Mouse (Mus musculus): Measurements from ENCODE around the gene Stk39. TPM values are rescaled to one million over a fixed set of nuclear protein-coding genes. Genes with fewer than 3 reads are reported as not detected.
A peak's percentile ranks its signal among the peaks of the same experiment; 100 is the strongest.

Gene Stk39
- polyA plus RNA-seq, 1 experiment from 2014 or later: 26.9 TPM

GRCm38 (mm10) chr2:68346606-68347237 is 125.3 kb downstream of the Stk39 start:
- Histone ChIP-seq H3K9ac (ENCODE audit: low read depth, low read length) (no peak overlapping the region), H3K4me2 (ENCODE audit: low read depth, low read length) (no peak overlapping the region), H3K4me1 (ENCODE audit: control insufficient read depth, insufficient read depth, low read length) (no peaks in the 10 kb centered on the region), H3K9me3 (ENCODE audit: control insufficient read depth, low read length) (no peaks in the 10 kb centered on the region), H3K4me3 (ENCODE audit: low read depth, low read length) (no peak overlapping the region), H3K36me3 (ENCODE audit: control insufficient read depth, insufficient read depth, low read length) (no peaks in the 10 kb centered on the region), H3K27me3 (replicated peaks; ENCODE audit: control insufficient read depth, insufficient read depth, low read length) (no peaks in the 10 kb centered on the region), H3K27ac (replicated peaks; ENCODE audit: low read depth, low read length) (no peak overlapping the region)
- DNase-seq (ENCODE audit: low spot score) (no peak), ATAC-seq (ENCODE audit: low read depth) (no peak)
- WGBS: 58% methylated on average over 7 of the region's 8 CpGs

GRCm38 (mm10) chr2:68345269-68345668 is 126.8 kb downstream of the Stk39 start:
- no peaks in the 10 kb centered on the region for H3K27me3 ChIP-seq (replicated peaks; ENCODE audit: control insufficient read depth, insufficient read depth, low read length)
- no peaks in the 10 kb centered on the region for H3K36me3 ChIP-seq (ENCODE audit: control insufficient read depth, insufficient read depth, low read length)
- WGBS: 87% methylated on average over 9 of the region's 9 CpGs
- DNase-seq (ENCODE audit: low spot score) (peak; percentile 22), ATAC-seq (ENCODE audit: low read depth) (peak; percentile 35; the same call in 1 of the 2 replicates)
- H3K4me2 ChIP-seq (ENCODE audit: low read depth, low read length): no peak overlapping the region
- no peak overlapping the region for H3K9ac ChIP-seq (ENCODE audit: low read depth, low read length)
- no peak overlapping the region for H3K4me3 ChIP-seq (ENCODE audit: low read depth, low read length)
- no peaks in the 10 kb centered on the region for H3K4me1 ChIP-seq (ENCODE audit: control insufficient read depth, insufficient read depth, low read length)
- no peaks in the 10 kb centered on the region for H3K9me3 ChIP-seq (ENCODE audit: control insufficient read depth, low read length)
- H3K27ac ChIP-seq (replicated peaks; ENCODE audit: low read depth, low read length): no peak overlapping the region

GRCm38 (mm10) chr2:68343751-68344150 is 128.3 kb downstream of the Stk39 start:
- WGBS: 89% methylated on average over 4 of the region's 4 CpGs

DNA sequence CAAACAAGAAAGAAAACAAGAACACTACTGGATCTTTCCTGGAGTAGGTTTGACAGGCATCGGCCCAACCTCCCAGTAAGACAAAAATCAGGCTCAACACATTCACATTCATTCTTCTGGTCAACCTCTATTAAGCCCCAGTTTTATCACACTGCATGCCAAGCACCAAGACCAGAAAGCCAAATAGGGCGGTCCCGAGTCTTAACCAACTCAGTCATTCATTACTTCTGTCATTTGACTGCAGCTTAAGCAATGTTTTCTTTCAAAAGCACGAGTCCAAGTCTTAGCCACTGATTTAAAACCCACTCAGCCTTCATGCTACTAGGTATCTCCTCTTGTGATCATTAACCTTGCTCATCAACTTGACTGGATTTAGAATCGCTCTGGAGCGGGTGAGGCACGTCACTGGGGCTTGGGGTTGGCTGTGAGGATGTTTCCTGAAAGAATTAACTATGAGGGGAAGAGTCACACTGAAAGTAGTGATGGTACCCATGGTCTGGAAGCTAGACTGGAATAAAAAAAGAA is 129.9 kb downstream of the Stk39 start:
- Histone ChIP-seq H3K9me3 (ENCODE audit: control insufficient read depth, low read length) (no peaks in the 10 kb centered on the region), H3K4me1 (ENCODE audit: control insufficient read depth, insufficient read depth, low read length) (no peaks in the 10 kb centered on the region), H3K27ac (replicated peaks; ENCODE audit: low read depth, low read length) (no peak overlapping the region), H3K4me2 (ENCODE audit: low read depth, low read length) (no peak overlapping the region), H3K4me3 (ENCODE audit: low read depth, low read length) (no peak overlapping the region), H3K27me3 (replicated peaks; ENCODE audit: control insufficient read depth, insufficient read depth, low read length) (no peaks in the 10 kb centered on the region), H3K9ac (ENCODE audit: low read depth, low read length) (no peak overlapping the region), H3K36me3 (ENCODE audit: control insufficient read depth, insufficient read depth, low read length) (no peaks in the 10 kb centered on the region)
- WGBS: 94% methylated on average over 7 of the region's 7 CpGs
- DNase-seq (ENCODE audit: low spot score) (no peak), ATAC-seq (ENCODE audit: low read depth) (no peak)

More at GRCm38 (mm10) chr2:68343751-68344150, 128.3 kb downstream of the Stk39 start:
- ATAC-seq (ENCODE audit: low read depth) (no peak), DNase-seq (ENCODE audit: low spot score) (no peak)
- no peak overlapping the region for H3K4me2 ChIP-seq (ENCODE audit: low read depth, low read length)
- no peak overlapping the region for H3K9ac ChIP-seq (ENCODE audit: low read depth, low read length)
- H3K9me3 ChIP-seq (ENCODE audit: control insufficient read depth, low read length): no peaks in the 10 kb centered on the region
- H3K4me3 ChIP-seq (ENCODE audit: low read depth, low read length): no peak overlapping the region
- H3K27ac ChIP-seq (replicated peaks; ENCODE audit: low read depth, low read length): no peak overlapping the region
- no peaks in the 10 kb centered on the region for H3K36me3 ChIP-seq (ENCODE audit: control insufficient read depth, insufficient read depth, low read length)
- H3K27me3 ChIP-seq (replicated peaks; ENCODE audit: control insufficient read depth, insufficient read depth, low read length): no peaks in the 10 kb centered on the region
- no peaks in the 10 kb centered on the region for H3K4me1 ChIP-seq (ENCODE audit: control insufficient read depth, insufficient read depth, low read length)

DNA sequence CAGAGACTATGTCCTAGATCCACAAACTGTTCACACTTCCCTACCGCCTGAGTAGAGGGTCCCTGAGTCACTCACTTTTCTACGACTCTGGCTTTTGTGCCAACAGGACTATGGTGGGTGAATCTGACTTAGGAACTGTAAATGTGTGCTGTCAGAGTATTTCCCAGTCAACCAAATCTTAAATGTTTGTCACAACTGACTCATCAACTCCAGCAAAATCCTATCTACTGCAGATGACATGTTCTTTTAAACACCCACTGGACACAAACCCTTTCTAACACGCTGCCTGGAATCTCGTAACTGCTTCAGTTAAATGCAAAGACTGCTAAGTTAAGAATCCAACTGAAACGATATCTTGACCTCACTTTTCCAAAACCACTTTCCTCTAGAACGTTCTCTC is 135.2 kb downstream of the Stk39 start:
- Histone ChIP-seq H3K9ac (ENCODE audit: low read depth, low read length) (no peak overlapping the region), H3K9me3 (ENCODE audit: control insufficient read depth, low read length) (no peaks in the 10 kb centered on the region), H3K27me3 (replicated peaks; ENCODE audit: control insufficient read depth, insufficient read depth, low read length) (no peaks in the 10 kb centered on the region), H3K4me3 (ENCODE audit: low read depth, low read length) (no peak overlapping the region), H3K4me1 (ENCODE audit: control insufficient read depth, insufficient read depth, low read length) (no peaks in the 10 kb centered on the region), H3K4me2 (ENCODE audit: low read depth, low read length) (no peak overlapping the region), H3K27ac (replicated peaks; ENCODE audit: low read depth, low read length) (no peak overlapping the region), H3K36me3 (ENCODE audit: control insufficient read depth, insufficient read depth, low read length) (no peaks in the 10 kb centered on the region)
- whole genome bisulfite sequencing: 87% methylated on average over 6 of the region's 6 CpGs
- no peak for DNase-seq (ENCODE audit: low spot score)
- ATAC-seq (ENCODE audit: low read depth): no peak

DNA sequence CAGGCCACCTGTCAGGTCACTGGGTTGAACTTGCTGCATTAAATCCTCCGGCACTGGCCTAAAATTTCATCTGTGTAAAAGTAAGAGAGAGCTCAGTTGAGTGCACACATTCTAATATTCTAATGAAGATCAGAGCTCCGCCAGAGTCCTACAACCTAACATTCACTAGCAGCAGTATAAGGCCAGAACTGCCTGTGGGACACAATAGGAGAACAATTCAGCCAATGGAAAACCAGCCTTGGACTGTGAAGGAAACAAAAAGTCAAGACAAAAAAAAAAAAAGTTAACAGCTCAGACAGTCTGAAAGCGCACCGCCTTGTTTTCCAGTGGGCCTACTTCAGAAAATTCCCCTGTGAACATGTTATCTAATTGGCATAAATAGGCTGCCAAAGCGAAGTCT is 137.1 kb downstream of the Stk39 start:
- no peak for ATAC-seq (ENCODE audit: low read depth)
- WGBS: 76% methylated on average over 5 of the region's 5 CpGs

DNA sequence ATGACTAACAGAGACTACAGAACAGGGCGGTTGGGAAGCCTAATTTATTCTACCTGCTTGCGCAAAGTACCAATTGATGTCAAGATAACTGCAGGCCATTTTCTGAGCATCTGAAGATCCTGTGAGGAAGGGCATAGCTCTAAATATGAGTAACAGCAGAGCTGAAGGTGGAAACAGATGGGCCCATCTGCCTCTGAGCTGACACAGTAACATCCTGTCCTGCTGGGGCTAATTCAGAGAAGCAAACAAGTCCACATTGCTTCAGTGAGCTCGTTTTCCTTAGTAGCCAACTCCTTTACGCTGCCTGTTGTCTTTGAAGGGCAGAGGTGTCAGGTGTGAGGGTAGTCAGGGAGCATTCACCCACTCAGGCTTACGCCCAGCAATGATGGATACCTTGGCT is 146.8 kb downstream of the Stk39 start:
- WGBS: 68% methylated on average over 5 of the region's 5 CpGs
- ATAC-seq (ENCODE audit: low read depth): no peak
- no peak overlapping the region for H3K27ac ChIP-seq (replicated peaks; ENCODE audit: low read depth, low read length)
- no peaks in the 10 kb centered on the region for H3K36me3 ChIP-seq (ENCODE audit: control insufficient read depth, insufficient read depth, low read length)
- no peaks in the 10 kb centered on the region for H3K9me3 ChIP-seq (ENCODE audit: control insufficient read depth, low read length)
- no peak overlapping the region for H3K9ac ChIP-seq (ENCODE audit: low read depth, low read length)
- no peak overlapping the region for H3K4me3 ChIP-seq (ENCODE audit: low read depth, low read length)
- DNase-seq (ENCODE audit: low spot score): no peak
- no peaks in the 10 kb centered on the region for H3K27me3 ChIP-seq (replicated peaks; ENCODE audit: control insufficient read depth, insufficient read depth, low read length)
- no peak overlapping the region for H3K4me2 ChIP-seq (ENCODE audit: low read depth, low read length)
- no peaks in the 10 kb centered on the region for H3K4me1 ChIP-seq (ENCODE audit: control insufficient read depth, insufficient read depth, low read length)

More for the DNA sequence above, 137.1 kb downstream of the Stk39 start:
- no peak for DNase-seq (ENCODE audit: low spot score)
- Histone ChIP-seq H3K9me3 (ENCODE audit: control insufficient read depth, low read length) (no peaks in the 10 kb centered on the region), H3K27me3 (replicated peaks; ENCODE audit: control insufficient read depth, insufficient read depth, low read length) (no peaks in the 10 kb centered on the region), H3K9ac (ENCODE audit: low read depth, low read length) (no peak overlapping the region), H3K27ac (replicated peaks; ENCODE audit: low read depth, low read length) (no peak overlapping the region), H3K4me2 (ENCODE audit: low read depth, low read length) (no peak overlapping the region), H3K4me3 (ENCODE audit: low read depth, low read length) (no peak overlapping the region), H3K36me3 (ENCODE audit: control insufficient read depth, insufficient read depth, low read length) (no peaks in the 10 kb centered on the region), H3K4me1 (ENCODE audit: control insufficient read depth, insufficient read depth, low read length) (no peaks in the 10 kb centered on the region)

DNA sequence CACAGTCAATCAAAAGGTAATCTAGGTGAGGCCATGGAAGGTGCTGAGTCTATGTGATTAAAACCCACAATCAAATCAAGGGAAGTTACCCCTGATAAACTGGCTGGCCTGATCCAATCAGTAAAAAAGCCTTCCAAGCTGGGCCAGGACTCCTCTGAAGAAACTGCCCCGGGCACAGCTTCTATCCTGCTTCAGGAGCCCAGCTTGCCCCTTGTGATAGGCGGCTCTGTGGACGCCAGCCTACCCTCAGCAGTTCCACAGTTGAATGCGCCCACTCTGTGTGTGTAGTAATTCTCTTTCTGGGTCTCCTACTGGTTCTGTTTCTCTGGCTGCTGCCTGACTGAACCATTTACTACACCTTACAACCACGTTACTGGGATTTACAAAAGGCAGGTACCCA is 150.8 kb downstream of the Stk39 start:
- WGBS: 76% methylated on average over 5 of the region's 5 CpGs
- H3K27ac ChIP-seq (replicated peaks; ENCODE audit: low read depth, low read length): no peak overlapping the region
- no peak overlapping the region for H3K4me3 ChIP-seq (ENCODE audit: low read depth, low read length)
- H3K9me3 ChIP-seq (ENCODE audit: control insufficient read depth, low read length): no peaks in the 10 kb centered on the region
- ATAC-seq (ENCODE audit: low read depth) (no peak), DNase-seq (ENCODE audit: low spot score) (no peak)
- H3K9ac ChIP-seq (ENCODE audit: low read depth, low read length): no peak overlapping the region
- no peaks in the 10 kb centered on the region; the same call in 1 of the 2 replicates for H3K4me1 ChIP-seq (ENCODE audit: control insufficient read depth, insufficient read depth, low read length)
- H3K36me3 ChIP-seq (ENCODE audit: control insufficient read depth, insufficient read depth, low read length): no peaks in the 10 kb centered on the region
- H3K27me3 ChIP-seq (replicated peaks; ENCODE audit: control insufficient read depth, insufficient read depth, low read length): no peaks in the 10 kb centered on the region
- no peak overlapping the region for H3K4me2 ChIP-seq (ENCODE audit: low read depth, low read length)

DNA sequence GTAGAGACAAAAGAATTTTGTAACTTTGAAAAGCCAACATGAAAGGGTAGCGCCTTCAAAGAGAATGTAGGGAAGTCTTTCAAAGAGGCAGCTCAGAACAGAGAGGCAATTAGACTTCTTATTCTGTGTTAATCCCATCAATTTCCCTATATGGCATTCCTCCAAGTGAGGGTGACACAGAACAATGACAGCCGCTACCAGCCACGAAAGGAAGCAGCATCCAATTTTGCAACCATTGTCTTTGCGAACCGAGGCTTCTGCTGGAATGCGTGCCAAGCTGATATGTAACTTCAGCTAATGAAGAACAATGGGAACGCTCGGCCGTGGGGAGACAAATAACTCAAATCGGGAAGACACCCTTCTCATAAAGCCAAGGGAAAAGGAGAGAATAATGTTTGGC is 151.4 kb downstream of the Stk39 start:
- Histone ChIP-seq H3K4me3 (ENCODE audit: low read depth, low read length) (no peak overlapping the region), H3K9ac (ENCODE audit: low read depth, low read length) (no peak overlapping the region), H3K27ac (replicated peaks; ENCODE audit: low read depth, low read length) (no peak overlapping the region), H3K27me3 (replicated peaks; ENCODE audit: control insufficient read depth, insufficient read depth, low read length) (no peaks in the 10 kb centered on the region), H3K36me3 (ENCODE audit: control insufficient read depth, insufficient read depth, low read length) (no peaks in the 10 kb centered on the region), H3K4me1 (ENCODE audit: control insufficient read depth, insufficient read depth, low read length) (no peaks in the 10 kb centered on the region; the same call in 1 of the 2 replicates), H3K9me3 (ENCODE audit: control insufficient read depth, low read length) (no peaks in the 10 kb centered on the region), H3K4me2 (ENCODE audit: low read depth, low read length) (no peak overlapping the region)
- ATAC-seq (ENCODE audit: low read depth) (no peak), DNase-seq (ENCODE audit: low spot score) (peak; percentile 44)
- WGBS: 52% methylated on average over 10 of the region's 10 CpGs
